Mouse (Mus musculus): Measurements from ENCODE around the gene Hp1bp3.
A peak's percentile ranks its signal among the peaks of the same experiment; 100 is the strongest.

Hp1bp3 gene

DNA sequence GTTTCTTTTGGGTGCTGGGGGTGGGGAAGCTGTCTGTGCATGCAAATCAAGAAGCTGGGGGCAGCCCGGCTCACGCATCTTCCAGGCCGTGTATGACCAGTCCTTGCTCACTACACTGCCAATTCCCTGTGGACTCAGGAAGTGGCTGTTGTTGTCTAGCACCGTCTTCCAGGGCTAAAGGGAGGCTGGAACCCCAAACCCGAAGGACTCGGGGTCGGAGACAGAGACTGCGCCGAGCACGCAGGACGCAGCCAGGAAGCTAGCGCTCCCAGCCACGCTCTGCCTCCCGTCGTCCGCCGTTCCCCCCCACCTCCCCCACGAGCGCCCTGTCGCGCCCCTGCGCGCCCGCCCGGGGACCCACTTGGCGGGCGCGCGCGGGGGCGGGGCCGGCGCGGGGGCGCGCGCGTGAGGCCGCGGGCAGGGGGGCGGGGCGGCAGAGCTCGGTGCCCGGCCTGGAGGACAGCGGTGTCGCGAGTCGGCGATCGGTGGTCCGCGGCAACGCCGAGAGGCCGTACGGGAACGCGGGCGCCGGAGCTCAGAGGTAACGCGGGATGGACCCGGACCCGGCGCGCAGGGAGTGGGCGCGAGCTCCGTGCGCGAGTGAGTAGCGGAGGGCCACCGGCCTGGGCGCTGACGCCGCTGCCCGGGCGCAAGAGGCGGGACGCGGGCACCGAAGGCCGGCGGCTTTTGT is at the start of gene Hp1bp3:
Gene Hp1bp3, plus strand, starts transcription at position 97 of the 691 bp plus-strand sequence.
- peak; percentile 89 for DNase-seq (ENCODE audit: low read depth, low spot score)

GRCm38 (mm10) chr4:138166519-138166918 is 49.6 kb upstream of the Hp1bp3 start:
- DNase-seq (ENCODE audit: low read depth, low spot score): no peak

GRCm38 (mm10) chr4:138168162-138168561 is 47.9 kb upstream of the Hp1bp3 start:
- no peak for DNase-seq (ENCODE audit: low read depth, low spot score)

GRCm38 (mm10) chr4:138169420-138169819 is 46.7 kb upstream of the Hp1bp3 start:
- no peak for DNase-seq (ENCODE audit: low read depth, low spot score)

DNA sequence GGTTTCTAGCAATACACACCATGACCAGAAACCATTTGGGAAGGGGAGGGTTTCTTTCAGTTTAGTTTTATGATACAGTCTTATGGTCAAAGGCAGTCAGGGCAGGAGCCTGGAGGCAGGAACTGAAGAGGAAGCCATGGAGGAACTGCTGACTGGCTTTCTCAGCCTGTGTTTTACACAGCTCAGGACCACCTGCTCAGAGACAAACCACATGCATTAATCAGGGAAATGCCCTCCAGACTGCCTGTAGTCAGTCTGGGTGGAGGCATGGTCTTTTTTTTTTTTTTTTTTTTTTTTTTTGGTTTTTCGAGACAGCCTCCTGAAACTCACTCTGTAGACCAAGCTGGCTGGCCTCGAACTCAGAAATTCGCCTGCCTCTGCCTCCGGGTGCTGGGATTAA is 43.4 kb upstream of the Hp1bp3 start:
- DNase-seq (ENCODE audit: low read depth, low spot score): no peak

- DNase-seq (ENCODE audit: low read depth, low spot score): no peak
Measured at GRCm38 (mm10) chr4:138179391-138179790, 36.7 kb upstream of the Hp1bp3 start.

DNA sequence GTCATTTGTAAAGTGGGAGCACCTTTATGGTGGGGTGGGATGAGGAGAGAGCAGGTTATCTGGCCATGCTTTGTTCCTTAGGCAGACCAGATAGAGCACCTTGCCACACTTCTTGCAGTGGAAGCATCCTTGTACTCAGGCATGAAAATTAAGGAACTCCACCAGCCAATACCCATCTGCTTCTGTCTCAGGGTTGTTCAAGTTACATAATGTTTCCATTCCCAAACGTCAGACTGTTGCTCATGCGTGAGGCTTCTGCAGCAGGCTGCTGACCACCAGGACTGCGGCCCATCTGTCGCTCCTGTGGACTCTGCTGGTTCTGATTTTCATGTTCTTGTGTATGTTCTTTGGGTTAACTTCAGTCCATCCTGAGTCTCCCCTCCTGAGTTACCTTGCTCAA is 35.4 kb upstream of the Hp1bp3 start:
- no peak for DNase-seq (ENCODE audit: low read depth, low spot score)

DNA sequence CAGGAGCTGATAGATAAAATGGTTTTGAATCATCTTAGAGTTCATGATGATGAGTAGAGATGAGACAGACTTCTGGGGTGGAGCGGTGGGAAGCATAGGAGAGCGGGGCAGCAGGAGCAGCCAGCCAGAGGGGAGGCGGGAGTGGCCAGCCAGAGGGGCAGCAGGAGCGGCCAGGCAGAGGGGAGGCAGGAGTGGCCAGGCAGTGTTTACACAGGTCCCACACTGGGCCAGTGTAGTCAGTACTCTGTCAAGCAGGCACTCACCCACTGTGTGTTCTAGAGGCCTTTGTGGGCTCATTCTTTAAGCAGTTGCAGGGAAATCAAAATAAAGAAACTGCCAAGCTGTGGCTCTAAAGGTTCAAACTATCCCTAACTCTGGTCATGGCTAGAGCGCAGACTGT is 32.0 kb upstream of the Hp1bp3 start:
- DNase-seq (ENCODE audit: low read depth, low spot score): no peak

GRCm38 (mm10) chr4:138184573-138184981 is 31.5 kb upstream of the Hp1bp3 start:
- peak; percentile 12 for DNase-seq (ENCODE audit: low read depth, low spot score)

- no peak for DNase-seq (ENCODE audit: low read depth, low spot score)
Measured at GRCm38 (mm10) chr4:138185961-138186360, 30.1 kb upstream of the Hp1bp3 start.

DNA sequence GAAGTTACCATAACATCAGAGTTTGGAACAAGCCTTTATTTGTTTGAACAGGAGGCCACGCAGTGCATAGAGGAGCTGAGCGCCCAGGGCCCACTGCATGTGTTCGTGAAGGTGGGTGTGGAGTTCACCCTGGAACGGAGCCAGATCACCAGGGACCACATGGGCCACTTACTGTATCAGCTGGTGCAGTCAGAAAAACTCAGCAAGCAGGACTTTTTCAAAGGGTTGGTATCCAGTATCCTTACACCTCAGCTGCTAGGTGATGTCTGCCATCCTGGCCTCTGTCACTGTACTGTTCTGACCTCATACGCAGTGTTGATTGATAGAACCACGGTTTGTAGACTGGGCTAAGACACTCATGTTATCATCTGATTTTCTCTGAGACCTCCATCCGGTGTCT is 28.1 kb upstream of the Hp1bp3 start:
- no peak for DNase-seq (ENCODE audit: low read depth, low spot score)

DNA sequence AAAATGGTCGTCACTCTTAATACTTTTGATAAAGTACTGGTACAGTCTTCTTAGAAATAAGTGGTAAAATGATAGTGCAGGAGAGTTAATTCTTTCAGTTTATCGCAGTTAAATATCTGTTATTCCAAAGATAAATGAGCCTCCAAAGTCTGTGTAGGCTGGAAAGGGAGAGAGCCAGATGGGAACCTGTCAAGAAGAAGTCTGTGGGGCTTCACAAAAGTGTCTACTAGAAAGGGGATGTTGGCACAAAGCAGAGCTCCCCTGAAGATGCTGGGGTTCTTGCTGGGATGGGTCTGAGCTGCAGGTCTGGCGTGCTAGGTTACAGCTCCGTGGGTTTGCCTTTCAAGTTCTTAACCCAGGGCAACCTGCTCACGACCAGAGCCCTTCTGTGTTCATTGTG is 23.5 kb upstream of the Hp1bp3 start:
- DNase-seq (ENCODE audit: low read depth, low spot score): no peak

DNA sequence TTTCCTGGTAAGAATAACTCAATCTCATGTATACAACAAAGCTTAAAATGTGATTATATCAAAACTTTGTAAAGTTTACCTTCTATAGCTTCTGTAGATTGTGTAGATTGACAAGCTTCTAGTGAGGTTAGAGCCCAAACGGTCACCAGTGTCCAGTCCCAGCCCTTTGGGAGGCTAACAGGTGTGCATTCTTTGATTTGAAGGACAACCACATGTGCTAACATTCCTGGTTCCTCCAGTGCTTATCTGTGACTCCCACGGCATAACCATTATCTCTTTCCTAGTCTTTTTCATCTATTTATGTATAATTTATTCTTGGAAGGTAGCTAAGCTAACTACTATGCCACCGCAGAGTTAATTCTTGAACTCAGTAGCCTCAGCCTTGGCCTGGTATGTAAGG is 15.3 kb upstream of the Hp1bp3 start:
- no peak for DNase-seq (ENCODE audit: low read depth, low spot score)

DNA sequence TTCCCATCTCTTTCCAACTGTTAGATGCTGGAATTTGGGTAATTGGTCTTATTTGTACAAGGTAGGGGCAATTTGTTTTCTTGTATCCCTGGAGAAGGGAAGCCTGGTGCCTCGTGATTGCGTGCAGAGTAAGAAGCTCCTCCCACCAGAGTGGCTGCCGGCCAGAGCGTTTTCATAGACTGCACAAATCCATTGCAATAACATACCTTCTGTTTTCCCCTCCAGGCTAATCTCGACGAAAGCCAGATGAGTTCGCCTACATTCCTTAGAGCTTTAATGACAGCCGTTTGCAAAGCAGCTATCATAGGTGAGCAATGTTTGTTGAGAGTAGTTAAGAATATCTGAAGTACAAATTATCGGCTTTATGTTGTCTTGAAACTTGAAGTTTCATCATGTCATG is 14.4 kb upstream of the Hp1bp3 start:
- DNase-seq (ENCODE audit: low read depth, low spot score): no peak

GRCm38 (mm10) chr4:138210116-138210515 is 6.0 kb upstream of the Hp1bp3 start:
- DNase-seq (ENCODE audit: low read depth, low spot score): no peak

GRCm38 (mm10) chr4:138213861-138214260 is 2.2 kb upstream of the Hp1bp3 start:
- DNase-seq (ENCODE audit: low read depth, low spot score): no peak

DNA sequence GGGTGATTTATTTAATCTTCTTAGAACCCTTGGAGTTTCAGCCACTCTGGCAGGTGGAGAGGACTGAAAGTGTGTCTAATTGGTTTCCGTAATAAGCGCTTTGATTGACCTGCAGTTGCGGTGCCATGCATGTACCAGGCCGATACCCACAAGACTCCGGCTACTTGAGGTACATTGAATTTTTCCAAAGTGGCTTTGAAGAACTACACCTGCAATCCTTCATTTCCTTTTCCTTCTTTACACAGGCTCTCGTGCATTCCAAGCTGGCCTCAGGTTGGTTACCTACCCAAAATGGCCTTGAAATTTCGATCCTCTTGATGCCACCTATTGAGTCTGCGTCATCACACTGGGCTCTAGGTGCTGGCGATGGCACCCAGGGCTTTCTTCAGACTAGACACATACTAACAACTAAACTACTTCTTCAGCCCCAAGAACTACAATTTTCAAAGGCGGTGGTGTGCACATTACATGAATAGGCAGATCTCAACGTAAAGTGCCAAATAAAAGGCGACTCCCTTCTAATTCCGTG is 361 bp upstream of the Hp1bp3 start:
- DNase-seq (ENCODE audit: low read depth, low spot score): no peak

- DNase-seq (ENCODE audit: low read depth, low spot score): peak; percentile 98
Measured at GRCm38 (mm10) chr4:138216891-138217392, 846 bp downstream of the Hp1bp3 start.

DNA sequence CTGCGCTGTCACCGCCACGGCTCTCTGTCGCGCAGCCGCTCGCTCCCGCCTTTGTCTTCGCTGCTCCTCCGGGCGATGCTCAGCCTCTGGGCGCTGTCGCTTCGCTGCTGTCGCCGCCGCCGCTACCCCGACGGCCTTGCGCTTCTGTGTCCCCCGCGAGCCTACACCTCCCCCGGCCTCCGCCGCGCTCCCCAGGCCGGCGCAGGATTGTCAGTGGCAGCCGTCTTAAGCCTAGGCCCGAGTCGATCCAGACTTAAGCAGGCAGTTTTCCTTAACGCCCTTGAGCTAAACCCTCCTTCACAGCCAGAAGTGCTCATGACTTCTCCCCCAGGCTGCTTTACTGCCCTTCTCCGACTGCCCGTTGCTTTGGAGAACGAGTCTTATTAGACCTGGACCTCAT is 1.3 kb downstream of the Hp1bp3 start:
- no peak for DNase-seq (ENCODE audit: low read depth, low spot score)

GRCm38 (mm10) chr4:138217951-138218685 is 2.0 kb downstream of the Hp1bp3 start:
- peak; percentile 40 for DNase-seq (ENCODE audit: low read depth, low spot score)

DNA sequence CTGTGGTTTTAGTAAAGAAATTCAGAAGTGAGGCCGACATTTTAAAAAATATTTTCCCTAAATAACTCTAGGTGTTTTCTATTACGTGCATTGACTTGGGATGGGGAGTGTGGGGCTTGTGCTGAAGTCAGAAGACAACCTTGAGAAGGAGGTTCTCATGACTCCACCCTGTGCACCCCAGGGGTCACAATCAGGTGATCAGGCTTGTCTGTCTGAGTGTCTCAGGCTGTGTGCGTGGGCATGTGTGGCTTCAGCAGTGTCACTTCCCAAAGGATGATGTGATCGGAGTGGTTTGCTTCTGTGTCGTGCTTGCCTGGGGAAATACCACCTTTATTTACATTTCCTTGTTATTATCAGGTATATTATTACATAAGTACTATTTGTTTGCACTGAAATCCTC is 3.2 kb downstream of the Hp1bp3 start:
- DNase-seq (ENCODE audit: low read depth, low spot score): no peak

DNA sequence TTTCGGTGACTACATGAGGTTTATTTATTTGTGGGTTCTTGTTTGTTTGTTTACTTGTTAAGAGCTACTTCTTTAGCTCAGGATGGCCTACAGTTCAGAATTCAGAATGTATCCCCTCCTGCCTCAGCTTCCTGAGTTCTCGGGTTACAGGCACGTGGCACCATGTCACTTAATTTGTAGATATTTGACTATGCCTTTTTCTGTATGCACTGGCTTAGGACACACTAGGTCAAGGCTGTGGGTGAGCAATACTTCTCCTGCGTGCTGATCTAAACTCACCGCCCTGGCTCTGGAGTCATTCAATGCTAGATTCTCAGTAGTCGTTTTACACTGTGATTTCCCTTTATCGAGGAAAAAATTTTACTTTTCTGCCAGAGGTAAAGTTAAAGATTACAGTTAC is 4.7 kb downstream of the Hp1bp3 start:
- no peak for DNase-seq (ENCODE audit: low read depth, low spot score)

GRCm38 (mm10) chr4:138221406-138221805 is 5.3 kb downstream of the Hp1bp3 start:
- DNase-seq (ENCODE audit: low read depth, low spot score): no peak
